Mouse (Mus musculus) CD8-positive naive resting alpha-beta T cell, adult 2 months (primary cell): ENCODE measurements at regions not wholly inside any gene's neighbourhood (a gene's known extent, or its start where the extent isn't known, plus 50 kb on each side); places are given as distances from the start of the nearest gene placed in this dataset.
"Not testable (repeated sequence)": the region's sequence is repeated elsewhere in the genome, so short reads cannot be mapped to it uniquely, and the experiment has no call there.

ENCODE experiments used
- DNase-seq, 2 experiments: peaks; one replicate each; pipeline ENCODE4 v3.0.0; 2022; ENCODE audit warnings: low read depth in 2 of 2, low spot score in 2 of 2

GRCm38 (mm10) chr16:86547465-86548043, 645.9 kb upstream of the Adamts5 start:
- DNase-seq: no peak

GRCm38 (mm10) chr16:86546905-86547304, 645.3 kb upstream of the Adamts5 start:
- DNase-seq: no peak

- no peak for DNase-seq
Measured at GRCm38 (mm10) chr16:86544121-86544520, 642.5 kb upstream of the Adamts5 start.

GRCm38 (mm10) chr16:86536479-86536878, 634.9 kb upstream of the Adamts5 start:
- DNase-seq: no peak

GRCm38 (mm10) chr16:86524135-86524534, 622.5 kb upstream of the Adamts5 start:
- DNase-seq: no peak

GRCm38 (mm10) chr16:86516935-86517334, 615.3 kb upstream of the Adamts5 start:
- DNase-seq: no peak

GRCm38 (mm10) chr16:86516144-86516543, 614.5 kb upstream of the Adamts5 start:
- no peak for DNase-seq

- DNase-seq: no peak
Measured at GRCm38 (mm10) chr16:86501074-86501952, 599.7 kb upstream of the Adamts5 start.

GRCm38 (mm10) chr16:86475145-86475544, 573.5 kb upstream of the Adamts5 start:
- DNase-seq: no peak

- no peak for DNase-seq
Measured at GRCm38 (mm10) chr16:86473059-86473740, 571.6 kb upstream of the Adamts5 start.

GRCm38 (mm10) chr16:86461073-86461472, 559.4 kb upstream of the Adamts5 start:
- no peak for DNase-seq

GRCm38 (mm10) chr16:86456649-86457048, 555.0 kb upstream of the Adamts5 start:
- DNase-seq: no peak

- DNase-seq: no peak
Measured at GRCm38 (mm10) chr16:86454810-86455209, 553.2 kb upstream of the Adamts5 start.

GRCm38 (mm10) chr16:86454031-86454430, 552.4 kb upstream of the Adamts5 start:
- no peak for DNase-seq

- DNase-seq: no peak
Measured at GRCm38 (mm10) chr16:86448478-86449160, 547.0 kb upstream of the Adamts5 start.

- DNase-seq: not testable (repeated sequence)
Measured at GRCm38 (mm10) chr16:86419458-86419857, 517.8 kb upstream of the Adamts5 start.

- no peak for DNase-seq
Measured at GRCm38 (mm10) chr16:86404309-86404708, 502.7 kb upstream of the Adamts5 start.

- DNase-seq: no peak
Measured at GRCm38 (mm10) chr16:86401381-86401780, 499.8 kb upstream of the Adamts5 start.

GRCm38 (mm10) chr16:86399288-86399687, 497.7 kb upstream of the Adamts5 start:
- DNase-seq: no peak

- no peak for DNase-seq
Measured at GRCm38 (mm10) chr16:86397521-86397920, 495.9 kb upstream of the Adamts5 start.

GRCm38 (mm10) chr16:86389063-86389723, 487.6 kb upstream of the Adamts5 start:
- DNase-seq: no peak
